Mouse (Mus musculus) E14TG2a.4 (cell line): Measurements from ENCODE around the gene Gm13277.
"Not testable (repeated sequence)": the region's sequence is repeated elsewhere in the genome, so short reads cannot be mapped to it uniquely, and the experiment has no call there.

Experiments
- CTCF ChIP-seq: conservative IDR thresholded peaks from 2 replicates; pipeline ENCODE4 v1.5.1; 2014; ENCODE audit warnings: low read length
- NANOG ChIP-seq: IDR thresholded peaks from 2 replicates; pipeline ENCODE4 v1.6.1; 2014; ENCODE audit warnings: borderline replicate concordance, low read length, mixed read lengths
- POU5F1 ChIP-seq: IDR thresholded peaks from 2 replicates; pipeline ENCODE4 v1.6.1; 2014; ENCODE audit warnings: low read length, borderline replicate concordance

DNA sequence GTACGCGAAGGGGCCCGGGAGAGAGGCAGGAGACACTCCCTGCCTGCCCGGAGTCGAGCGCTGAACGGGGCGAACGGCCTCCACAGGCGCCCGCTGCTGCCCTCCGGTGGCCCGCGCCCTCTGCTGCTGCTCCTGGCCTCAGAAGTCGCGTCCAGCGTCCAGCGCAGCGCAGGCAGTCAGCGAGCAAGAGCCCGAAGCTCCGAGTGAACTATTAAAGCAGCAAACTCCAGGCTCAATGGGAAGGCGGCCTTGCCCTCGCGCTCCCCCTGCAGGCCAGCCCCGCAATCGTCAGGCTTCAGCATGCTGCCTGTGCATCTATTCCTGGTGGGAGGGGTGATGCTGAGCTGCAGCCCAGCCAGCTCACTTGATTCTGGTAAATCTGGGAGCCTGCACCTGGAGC, 3.0 kb upstream of the Gm13277 start, which contains the start of gene Gm13276:
- not testable (repeated sequence) for TF ChIP-seq CTCF, NANOG, POU5F1
